Mouse (Mus musculus): ENCODE measurements around the gene Gp9. TPM values are rescaled to one million over a fixed set of nuclear protein-coding genes. Genes with fewer than 3 reads are reported as not detected.

Gp9 gene
- polyA plus RNA-seq (2014; fragmentation: Nextera tagmentation; extraction: Ambion mirVana), result 4.0 and 4.3 TPM in 2 replicates

DNA sequence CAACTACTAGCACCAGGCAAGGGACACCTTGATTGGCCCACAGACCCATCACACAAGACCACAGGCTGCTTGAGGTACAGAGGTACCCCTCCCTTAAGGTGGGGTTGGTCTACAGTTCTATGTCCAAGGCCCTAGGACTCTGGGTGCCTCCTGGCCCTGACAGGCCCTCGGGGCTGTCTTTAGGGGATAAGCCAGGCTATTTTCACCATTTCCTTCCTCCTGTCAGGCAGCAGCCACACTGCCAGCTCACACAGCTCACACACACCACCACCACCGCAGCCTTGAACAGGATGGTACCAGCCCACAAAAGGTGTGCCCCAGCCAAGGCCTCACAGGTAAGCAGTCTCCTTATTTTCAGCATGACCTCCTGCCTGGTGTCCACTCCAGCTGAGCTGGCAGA lies at the start of gene Gp9:
Gp9 (plus strand) TSS at position 231 of the 400 bp plus-strand sequence.
- Histone ChIP-seq H3K27ac (ENCODE audit: low read depth) (no peak within 1 kb of the TSS), H3K4me3 (ENCODE audit: low read depth, low read length) (no peak within 1 kb of the TSS), H3K9me3 (ENCODE audit: low read depth, low read length) (no peaks in the 10 kb centered on the region), H3K4me2 (no peak within 1 kb of the TSS), H3K27me3 (ENCODE audit: insufficient read depth, low read length) (no peaks in the 10 kb centered on the region), H3K4me1 (ENCODE audit: insufficient read depth) (no peaks in the 10 kb centered on the region), H3K36me3 (ENCODE audit: insufficient read depth) (no peaks in the 10 kb centered on the region), H3K9ac (no peak within 1 kb of the TSS)
- TF ChIP-seq CTCF (IDR thresholded peaks at IDR 0.05; ENCODE audit: low read depth), result no peak
- ATAC-seq (ENCODE audit: insufficient read depth) (no peak), DNase-seq (no peak)
- 57% methylated on average over 2 of the region's 2 CpGs for WGBS

DNA sequence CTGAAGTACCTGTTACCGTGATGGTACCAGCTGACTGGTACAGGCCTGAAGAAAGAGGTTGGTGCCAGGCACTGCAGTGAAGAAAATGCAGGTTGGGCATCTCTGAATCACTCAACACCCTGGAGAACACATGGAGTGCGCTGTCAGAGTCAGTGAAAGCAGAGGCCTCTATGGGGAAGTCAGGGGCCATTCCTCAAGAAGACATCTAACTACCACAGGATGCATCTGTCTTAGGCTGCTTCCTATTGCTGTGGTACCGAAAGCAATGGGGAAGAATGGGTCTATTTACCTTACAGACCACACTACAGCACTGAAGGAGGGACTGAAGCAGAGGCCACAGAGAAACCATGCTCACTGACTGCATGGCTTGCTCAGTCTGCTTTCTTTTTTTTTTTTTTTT lies 49.8 kb upstream of the Gp9 start:
- no peaks in the 10 kb centered on the region for H3K9me3 ChIP-seq (ENCODE audit: low read depth, low read length)
- H3K4me2 ChIP-seq, result no peak overlapping the region
- H3K27ac ChIP-seq (ENCODE audit: low read depth), result no peak overlapping the region
- no peak overlapping the region for H3K4me3 ChIP-seq (ENCODE audit: low read depth, low read length)
- H3K27me3 ChIP-seq (ENCODE audit: insufficient read depth, low read length), result peaks cover 41% of the 10 kb centered on the region
- no peak for ATAC-seq (ENCODE audit: insufficient read depth)
- H3K36me3 ChIP-seq (ENCODE audit: insufficient read depth), result no peaks in the 10 kb centered on the region
- H3K4me1 ChIP-seq (ENCODE audit: insufficient read depth), result peaks cover 5% of the 10 kb centered on the region; the same call in 1 of the 2 replicates
- no peak for TF ChIP-seq CTCF (IDR thresholded peaks at IDR 0.05; ENCODE audit: low read depth)
- no peak overlapping the region for H3K9ac ChIP-seq
- 49% methylated on average over 3 of the region's 3 CpGs for WGBS
- no peak for DNase-seq

DNA sequence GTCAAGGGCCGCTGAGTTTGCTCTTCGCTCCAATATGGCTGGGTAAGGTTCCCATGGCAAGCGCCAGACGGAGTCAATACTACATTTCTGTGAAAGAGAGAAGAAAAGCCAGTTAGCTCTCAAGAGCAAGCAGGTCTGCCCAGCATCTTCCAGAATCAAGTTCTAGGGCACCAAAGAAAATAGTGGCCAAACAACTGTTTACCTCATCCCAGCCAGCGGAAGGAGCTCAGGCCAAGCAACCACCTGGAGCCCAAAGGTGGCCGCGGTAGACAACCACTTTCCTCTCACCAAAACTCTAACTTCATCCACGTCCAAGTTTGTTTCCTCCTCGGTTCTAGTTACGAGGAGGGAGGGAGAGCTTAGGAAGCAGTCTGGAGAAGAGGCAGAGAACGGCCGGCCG lies 47.7 kb upstream of the Gp9 start:
- no peak overlapping the region for H3K27ac ChIP-seq (ENCODE audit: low read depth)
- WGBS, result 20% methylated on average over 13 of the region's 13 CpGs
- no peak for TF ChIP-seq CTCF (IDR thresholded peaks at IDR 0.05; ENCODE audit: low read depth)

GRCm38 (mm10) chr6:87730591-87731462 lies 47.0 kb upstream of the Gp9 start, which contains the start of gene Efcc1:
Efcc1 (plus strand) TSS chr6:87730869.
- Histone ChIP-seq H3K4me2 (peak within 1 kb of the TSS; percentile 94), H3K9ac (peak within 1 kb of the TSS; percentile 60), H3K36me3 (ENCODE audit: insufficient read depth) (no peaks in the 10 kb centered on the region), H3K27me3 (ENCODE audit: insufficient read depth, low read length) (peaks cover 43% of the 10 kb centered on the region), H3K4me3 (ENCODE audit: low read depth, low read length) (peak within 1 kb of the TSS; percentile 61), H3K27ac (ENCODE audit: low read depth) (no peak within 1 kb of the TSS), H3K4me1 (ENCODE audit: insufficient read depth) (peaks cover 18% of the 10 kb centered on the region), H3K9me3 (ENCODE audit: low read depth, low read length) (no peaks in the 10 kb centered on the region)
- peak; percentile 72 for DNase-seq
- WGBS, result under 1% methylated on average over 85 of the region's 90 CpGs
- peak; percentile 44 for TF ChIP-seq CTCF (IDR thresholded peaks at IDR 0.05; ENCODE audit: low read depth)
- ATAC-seq (ENCODE audit: insufficient read depth), result peak; percentile 55

More for the DNA sequence above, 47.7 kb upstream of the Gp9 start:
- no peak for ATAC-seq (ENCODE audit: insufficient read depth)
- Histone ChIP-seq H3K27me3 (ENCODE audit: insufficient read depth, low read length) (peaks cover 43% of the 10 kb centered on the region), H3K4me3 (ENCODE audit: low read depth, low read length) (peak overlapping the region; percentile 61), H3K9ac (peak overlapping the region; percentile 60; the same call in 1 of the 2 replicates), H3K4me2 (peak overlapping the region; percentile 94), H3K9me3 (ENCODE audit: low read depth, low read length) (no peaks in the 10 kb centered on the region), H3K4me1 (ENCODE audit: insufficient read depth) (peaks cover 18% of the 10 kb centered on the region), H3K36me3 (ENCODE audit: insufficient read depth) (no peaks in the 10 kb centered on the region)
- DNase-seq, result no peak

GRCm38 (mm10) chr6:87731463-87732095 lies 46.3 kb upstream of the Gp9 start:
- Histone ChIP-seq H3K9ac (peak overlapping the region; percentile 60), H3K27me3 (ENCODE audit: insufficient read depth, low read length) (peaks cover 43% of the 10 kb centered on the region), H3K27ac (ENCODE audit: low read depth) (no peak overlapping the region), H3K9me3 (ENCODE audit: low read depth, low read length) (no peaks in the 10 kb centered on the region), H3K4me1 (ENCODE audit: insufficient read depth) (peaks cover 18% of the 10 kb centered on the region), H3K4me3 (ENCODE audit: low read depth, low read length) (peak overlapping the region; percentile 61), H3K4me2 (peak overlapping the region; percentile 94), H3K36me3 (ENCODE audit: insufficient read depth) (no peaks in the 10 kb centered on the region)
- ATAC-seq (ENCODE audit: insufficient read depth), result no peak
- no peak for TF ChIP-seq CTCF (IDR thresholded peaks at IDR 0.05; ENCODE audit: low read depth)
- DNase-seq, result no peak
- WGBS, result 4% methylated on average over 19 of the region's 19 CpGs

- H3K27ac ChIP-seq (ENCODE audit: low read depth), result no peak overlapping the region
- peak overlapping the region; percentile 94 for H3K4me2 ChIP-seq
- H3K4me1 ChIP-seq (ENCODE audit: insufficient read depth), result peaks cover 18% of the 10 kb centered on the region
- DNase-seq (peak; percentile 36), ATAC-seq (ENCODE audit: insufficient read depth) (no peak)
- no peaks in the 10 kb centered on the region for H3K36me3 ChIP-seq (ENCODE audit: insufficient read depth)
- no peak overlapping the region for H3K9ac ChIP-seq
- WGBS, result 4% methylated on average over 52 of the region's 53 CpGs
- H3K9me3 ChIP-seq (ENCODE audit: low read depth, low read length), result no peaks in the 10 kb centered on the region
- peaks cover 43% of the 10 kb centered on the region for H3K27me3 ChIP-seq (ENCODE audit: insufficient read depth, low read length)
- H3K4me3 ChIP-seq (ENCODE audit: low read depth, low read length), result peak overlapping the region; percentile 61
- TF ChIP-seq CTCF (IDR thresholded peaks at IDR 0.05; ENCODE audit: low read depth), result no peak
Measured at GRCm38 (mm10) chr6:87732151-87733011, 45.5 kb upstream of the Gp9 start.
